Mouse (Mus musculus) liver, embryonic 14 days (tissue): ENCODE measurements around the gene Bspry. TPM values are rescaled to one million over a fixed set of nuclear protein-coding genes. Genes with fewer than 3 reads are reported as not detected.

ENCODE experiments used
- polyA plus RNA-seq: library from polyadenylated mRNA; depleted of rRNA; stranded (reverse); fragments of >200 nt; gene quantifications from 2 replicates; pipeline ENCODE4 v1.2.3, GENCODE M21; 2012; rRNA removed

Gene Bspry
- polyA plus RNA-seq: 0.14 and 0.19 TPM in 2 replicates

GRCm38 (mm10) chr4:62479937-62480708, at the start of gene Bspry:
Bspry (plus strand) TSS chr4:62480053.

GRCm38 (mm10) chr4:62435081-62435480, 44.8 kb upstream of the Bspry start, which contains the start of gene Rnf183:
Rnf183 (minus strand) TSS chr4:62435252.

DNA sequence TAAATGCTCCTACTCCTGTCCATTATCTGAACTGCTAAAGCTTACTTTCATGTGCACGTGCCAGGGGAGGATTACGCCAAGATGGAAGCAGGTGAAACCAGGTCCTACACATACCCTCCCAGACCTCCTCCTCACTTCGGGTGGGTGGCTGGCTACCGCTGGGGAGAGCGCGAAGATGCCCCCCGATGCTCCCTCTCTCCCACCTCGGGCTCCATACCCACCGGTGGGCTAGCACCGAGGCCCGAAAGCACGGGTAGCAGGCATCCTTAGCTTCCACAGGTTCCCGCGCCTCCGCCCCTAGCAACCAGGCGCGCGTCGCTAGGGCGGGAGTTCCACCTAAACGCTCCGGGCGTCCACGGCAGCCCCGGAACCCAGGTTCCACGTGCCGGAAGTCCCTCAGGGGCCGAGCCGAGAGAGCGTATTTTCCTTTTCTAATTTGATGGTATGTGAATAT, 9.2 kb upstream of the Bspry start, which contains the start of gene Wdr31:
TSS of gene Wdr31 (minus strand) at position 299 of the 454 bp plus-strand sequence.

GRCm38 (mm10) chr4:62503374-62503970, 23.6 kb downstream of the Bspry start, which contains the start of gene Hdhd3:
Hdhd3 (minus strand) TSS chr4:62503467.

GRCm38 (mm10) chr4:62519849-62520233, 40.0 kb downstream of the Bspry start, which contains the start of gene Alad:
Alad (minus strand) TSS chr4:62519918.

DNA sequence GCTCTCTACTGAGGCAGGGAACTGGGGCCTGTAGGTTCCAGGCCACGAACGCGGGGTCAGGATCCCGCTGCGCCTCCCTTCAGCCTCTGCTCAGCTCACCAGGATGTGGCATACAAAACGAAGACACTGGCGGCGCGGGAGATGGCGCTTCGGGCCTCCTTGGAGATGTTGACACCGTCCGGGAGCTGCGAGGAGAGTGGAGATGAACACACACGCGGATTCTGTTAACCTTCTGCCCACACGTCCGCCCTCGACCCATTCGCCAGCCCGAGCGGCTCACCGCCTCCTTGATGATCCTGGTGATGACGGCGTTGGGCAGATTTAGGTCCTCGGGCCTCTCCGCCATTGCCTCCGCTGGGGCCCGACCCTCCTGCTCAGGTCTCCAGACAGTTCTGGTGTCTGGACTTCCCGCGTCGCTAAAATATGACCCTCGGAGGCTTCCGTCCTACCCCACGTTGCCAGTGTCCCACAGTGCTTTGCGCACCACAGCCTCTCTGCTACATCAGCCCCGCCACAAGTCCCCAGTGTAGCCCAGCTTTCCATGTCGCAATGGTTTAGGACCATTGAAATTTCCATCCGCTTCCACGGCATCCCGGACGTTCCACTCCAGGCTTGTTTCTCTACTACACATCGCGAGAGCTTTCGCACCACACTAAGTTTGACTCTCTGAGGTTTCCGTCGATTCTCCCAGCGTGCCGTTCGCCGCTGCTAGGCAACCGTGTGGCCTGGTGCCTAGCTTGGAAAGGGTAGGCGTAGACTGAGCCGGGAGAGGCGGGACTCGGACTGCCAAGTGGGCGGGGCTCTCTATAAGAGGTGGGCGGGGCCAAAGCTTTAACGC, 45.0 kb downstream of the Bspry start, which contains the start of the genes Pole3 and 4933430I17Rik:
TSS of gene Pole3 (minus strand) at position 418 of the 838 bp plus-strand sequence.
TSS of gene 4933430I17Rik (plus strand) at position 719 of the 838 bp plus-strand sequence.

Other genes with a start within 250 kb of the Bspry start
- gene Zfp37, start 249.0 kb upstream of the Bspry start, polyA plus RNA-seq: 0.27 and 0.30 TPM in 2 replicates
- 3.6 and 4.4 TPM in 2 replicates for gene Slc31a2, start 217.5 kb upstream of the Bspry start, polyA plus RNA-seq
- 9.3 and 10.7 TPM in 2 replicates for gene Fkbp15, start 119.5 kb upstream of the Bspry start, polyA plus RNA-seq
- gene Slc31a1, start 119.3 kb upstream of the Bspry start, polyA plus RNA-seq: 22.1 and 26.2 TPM in 2 replicates
- 46.4 and 53.1 TPM in 2 replicates for gene Cdc26, start 71.4 kb upstream of the Bspry start, polyA plus RNA-seq
- gene Prpf4, start 71.3 kb upstream of the Bspry start, polyA plus RNA-seq: 8.8 and 10.0 TPM in 2 replicates
- gene Rnf183, start 44.8 kb upstream of the Bspry start, polyA plus RNA-seq: not detected in 2 replicates
- gene Wdr31, start 9.2 kb upstream of the Bspry start, polyA plus RNA-seq: 0.58 and 0.66 TPM in 2 replicates
- gene Hdhd3, start 23.4 kb downstream of the Bspry start, polyA plus RNA-seq: 3.2 and 3.4 TPM in 2 replicates
- gene Alad, start 39.9 kb downstream of the Bspry start, polyA plus RNA-seq: 237 and 291 TPM in 2 replicates
- gene Pole3, start 45.0 kb downstream of the Bspry start, polyA plus RNA-seq: 42.3 and 44.3 TPM in 2 replicates
- gene 4933430I17Rik, start 45.3 kb downstream of the Bspry start, polyA plus RNA-seq: 0.10 and 0.15 TPM in 2 replicates
- 3.7 and 4.3 TPM in 2 replicates for gene Rgs3, start 79.8 kb downstream of the Bspry start, polyA plus RNA-seq